Mouse (Mus musculus) layer of hippocampus, adult 9-10 months (tissue): ENCODE data around the gene Cdh15.

Experiments used
- DNase-seq: peaks from one replicate; pipeline ENCODE4 v3.0.0; 2022; ENCODE audit warnings: low spot score

Gene Cdh15

GRCm38 (mm10) chr8:122891440-122891839 is 43.7 kb downstream of the Cdh15 start:
- DNase-seq, result no peak

GRCm38 (mm10) chr8:122893451-122893850 is 45.7 kb downstream of the Cdh15 start:
- no peak for DNase-seq

GRCm38 (mm10) chr8:122896317-122896716 is 48.6 kb downstream of the Cdh15 start:
- no peak for DNase-seq

GRCm38 (mm10) chr8:122897200-122897599 is 49.4 kb downstream of the Cdh15 start:
- DNase-seq, result no peak

GRCm38 (mm10) chr8:122898018-122898417 is 50.3 kb downstream of the Cdh15 start:
- no peak for DNase-seq

GRCm38 (mm10) chr8:122898473-122898872 is 50.7 kb downstream of the Cdh15 start:
- DNase-seq, result no peak

- no peak for DNase-seq
Observed at GRCm38 (mm10) chr8:122899085-122899484, 51.3 kb downstream of the Cdh15 start.

- DNase-seq, result no peak
Observed at GRCm38 (mm10) chr8:122901476-122901875, 53.7 kb downstream of the Cdh15 start.

GRCm38 (mm10) chr8:122901892-122902515 is 54.2 kb downstream of the Cdh15 start:
- DNase-seq, result no peak

GRCm38 (mm10) chr8:122902581-122902980 is 54.8 kb downstream of the Cdh15 start:
- DNase-seq, result no peak

- DNase-seq, result no peak
Observed at GRCm38 (mm10) chr8:122903002-122903401, 55.2 kb downstream of the Cdh15 start.

GRCm38 (mm10) chr8:122904496-122904895 is 56.7 kb downstream of the Cdh15 start:
- DNase-seq, result no peak

- no peak for DNase-seq
Observed at GRCm38 (mm10) chr8:122905346-122905745, 57.6 kb downstream of the Cdh15 start.

GRCm38 (mm10) chr8:122906463-122907021 is 58.8 kb downstream of the Cdh15 start:
- peak; percentile 95 for DNase-seq

- no peak for DNase-seq
Observed at GRCm38 (mm10) chr8:122912150-122912549, 64.4 kb downstream of the Cdh15 start.

- no peak for DNase-seq
Observed at GRCm38 (mm10) chr8:122912871-122913270, 65.1 kb downstream of the Cdh15 start.

- DNase-seq, result no peak
Observed at GRCm38 (mm10) chr8:122916766-122917165, 69.0 kb downstream of the Cdh15 start.
